Mouse (Mus musculus): ENCODE results near the gene Cpa5.

Cpa5 gene

DNA sequence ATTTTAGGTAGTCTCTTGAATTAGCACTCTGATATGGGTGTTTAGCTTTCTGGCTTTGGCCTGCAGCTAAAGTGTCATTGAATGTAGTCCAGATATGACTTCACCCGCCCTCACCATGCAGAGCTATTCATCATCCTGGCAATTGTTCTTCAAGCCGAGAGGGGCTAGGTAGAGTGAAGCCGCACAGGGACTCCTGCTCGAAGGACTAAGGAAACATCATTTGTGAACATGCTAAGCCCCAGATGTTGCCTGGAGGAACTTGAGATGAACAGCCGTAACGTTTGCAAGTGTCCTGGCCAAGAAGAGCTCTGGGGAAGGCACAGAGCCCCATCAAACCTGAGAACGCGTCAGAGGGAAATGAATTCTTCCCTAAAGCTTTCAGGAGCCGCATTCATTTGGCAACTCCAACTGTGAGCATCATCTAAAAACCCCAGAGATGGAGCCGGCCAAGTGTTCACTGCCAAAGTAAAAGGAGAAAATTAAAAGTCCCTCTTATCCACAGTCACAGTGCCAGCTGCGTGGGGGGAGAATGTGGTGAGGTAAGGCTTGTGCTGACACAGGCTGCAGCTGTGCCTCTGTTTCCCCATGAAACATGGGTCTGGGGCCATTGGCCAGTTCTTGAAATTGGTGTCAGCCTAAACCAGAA lies 39.0 kb downstream of the Cpa5 start:
- DNase-seq, result no peak

DNA sequence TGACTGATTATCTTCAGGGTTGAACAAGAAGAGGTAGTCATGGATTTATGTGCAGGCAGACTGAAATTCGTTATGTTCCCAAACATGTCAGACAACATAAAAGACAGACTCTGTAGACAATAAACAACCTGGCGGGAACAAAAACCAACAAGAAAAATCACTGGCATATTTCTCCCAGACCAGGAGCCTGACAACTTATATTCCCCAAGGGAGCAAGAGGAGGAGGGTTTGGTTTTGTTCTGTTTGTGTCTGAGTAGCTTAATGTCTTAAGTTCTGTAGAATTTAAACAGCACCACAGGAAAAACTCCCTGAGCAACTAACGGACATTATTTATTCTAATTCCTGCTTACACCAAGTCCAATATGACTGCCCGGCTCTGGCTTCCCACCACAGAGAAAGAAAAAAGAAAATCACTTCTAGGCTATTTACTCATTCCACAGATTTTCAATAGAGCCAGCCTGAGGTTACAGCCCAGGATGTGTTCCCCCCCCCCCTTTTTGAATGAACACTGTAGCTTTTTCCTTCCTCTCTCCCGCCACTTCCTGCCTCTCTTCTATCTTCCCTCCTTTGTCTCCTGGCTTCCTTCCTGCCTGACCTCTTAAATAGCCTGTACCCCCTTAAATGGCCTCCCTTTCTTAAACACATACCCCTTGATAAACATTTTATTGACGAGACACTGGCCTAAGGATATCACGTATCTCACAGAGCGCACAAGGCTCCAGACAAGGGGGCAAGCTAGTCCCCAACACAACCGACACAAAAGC lies 41.8 kb downstream of the Cpa5 start:
- no peak for DNase-seq

DNA sequence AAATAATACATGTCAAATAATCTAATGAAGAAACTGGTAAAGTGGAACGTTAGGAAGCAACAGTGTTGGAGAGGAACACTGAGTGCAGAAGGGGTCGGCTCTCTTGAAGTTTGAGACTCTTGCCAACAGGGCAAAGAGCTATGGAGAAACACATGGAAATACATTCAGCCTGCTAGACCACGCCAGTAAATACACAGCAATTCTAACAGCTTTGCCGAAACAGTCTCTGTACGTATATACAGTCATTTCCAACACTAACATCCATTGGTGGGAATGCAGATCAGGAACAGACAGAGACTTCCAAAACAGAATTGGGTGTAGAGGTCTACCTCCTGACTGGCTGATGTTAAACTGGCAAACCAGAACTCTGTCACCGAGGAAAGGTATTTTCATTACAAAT lies 42.7 kb downstream of the Cpa5 start:
- DNase-seq, result no peak

DNA sequence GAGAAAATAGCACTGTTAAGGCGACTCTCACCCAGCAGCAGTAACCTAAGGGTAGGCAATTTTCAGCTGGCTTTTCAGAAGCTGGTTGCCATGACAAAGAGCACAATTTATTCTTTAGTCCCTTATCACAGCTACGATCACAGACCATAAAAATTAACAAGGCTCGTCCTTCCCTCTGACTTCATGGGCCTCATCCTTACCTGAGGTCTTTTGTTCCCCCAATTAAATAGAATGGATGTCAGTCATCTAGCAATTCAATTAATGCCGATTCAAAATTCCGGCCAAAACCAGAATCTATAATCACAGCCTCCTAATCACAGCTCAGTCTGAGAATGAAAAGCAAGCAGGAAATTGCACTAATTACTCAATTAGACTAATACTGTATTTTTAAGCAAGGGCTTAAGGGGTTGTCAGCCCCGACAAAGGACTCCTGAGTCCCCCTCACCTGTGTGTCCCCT lies 43.6 kb downstream of the Cpa5 start:
- DNase-seq, result no peak

DNA sequence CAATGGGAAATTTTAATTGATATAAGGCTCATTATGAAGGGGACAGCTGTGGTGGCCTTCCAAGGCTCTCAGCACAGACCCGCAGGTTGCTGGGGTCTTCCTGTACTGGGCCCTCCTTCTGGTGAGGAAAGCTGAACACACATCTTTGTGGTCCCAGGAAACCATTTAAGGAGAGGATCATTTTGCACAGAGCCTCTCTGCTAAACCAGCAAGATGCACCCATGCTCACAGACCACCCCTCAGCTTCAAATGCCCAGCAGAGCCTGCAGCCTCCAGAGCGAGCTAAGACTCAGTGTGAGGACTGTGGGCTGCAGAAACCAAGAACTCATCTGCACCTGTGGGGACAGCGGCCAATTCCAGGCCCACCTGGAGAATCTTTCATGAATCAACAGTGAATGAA lies 44.1 kb downstream of the Cpa5 start:
- no peak for DNase-seq

DNA sequence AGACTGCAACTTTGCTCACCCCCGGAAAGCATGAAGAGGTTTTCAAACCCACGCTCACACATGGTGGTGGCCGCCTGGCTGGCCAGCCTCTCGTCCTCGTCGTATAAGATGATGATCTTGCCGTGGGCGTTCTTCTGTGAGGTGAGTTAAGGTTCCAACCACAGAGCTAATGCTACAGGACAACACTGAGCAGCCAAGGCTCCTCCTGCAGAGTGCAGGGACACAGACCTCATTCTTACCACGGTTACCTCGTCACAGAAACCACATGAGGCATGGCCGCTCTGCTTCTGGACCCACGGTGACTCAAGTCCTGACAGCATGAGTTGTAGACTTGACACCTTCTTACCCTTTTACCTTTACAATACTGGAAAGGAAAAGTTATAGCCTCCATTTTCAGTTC lies 46.5 kb downstream of the Cpa5 start:
- DNase-seq, result no peak

DNA sequence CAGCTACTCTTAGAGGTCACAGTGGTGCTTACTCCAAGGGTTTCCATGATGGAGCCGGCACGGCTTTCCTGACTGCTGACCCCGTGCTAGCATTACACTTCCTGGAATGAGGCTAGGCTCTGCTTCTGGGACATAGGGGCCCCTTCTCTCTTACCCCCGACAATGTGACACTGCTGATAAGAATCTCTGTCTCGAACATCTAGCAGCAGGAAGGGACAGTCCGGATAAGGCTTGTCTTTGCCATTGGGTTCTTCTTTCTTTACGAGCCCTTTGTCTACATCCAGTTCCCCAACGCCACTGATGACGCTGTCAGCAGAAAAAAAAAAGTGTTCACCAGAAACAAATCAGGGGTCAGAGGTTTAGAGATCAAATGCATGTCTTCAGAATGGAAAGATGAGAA lies 47.8 kb downstream of the Cpa5 start:
- no peak for DNase-seq

DNA sequence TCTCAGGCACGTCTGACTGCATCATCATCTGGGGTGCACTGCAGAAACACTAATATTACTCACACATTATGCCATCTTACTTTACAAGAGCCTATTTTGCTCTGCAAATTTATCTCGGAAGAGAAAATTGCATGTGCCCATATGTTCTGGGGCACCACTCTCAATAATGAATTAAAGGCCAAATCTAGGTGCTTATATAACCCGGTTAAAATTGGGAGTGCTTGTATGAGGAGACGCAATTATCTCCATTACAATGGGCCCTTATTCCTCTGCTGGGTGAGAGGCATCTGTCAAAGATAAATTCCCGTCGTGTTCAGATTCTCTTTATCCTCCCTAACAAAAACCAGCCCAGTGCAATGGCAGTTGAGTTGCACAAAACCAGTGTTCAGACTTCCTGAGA lies 54.0 kb downstream of the Cpa5 start:
- no peak for DNase-seq

DNA sequence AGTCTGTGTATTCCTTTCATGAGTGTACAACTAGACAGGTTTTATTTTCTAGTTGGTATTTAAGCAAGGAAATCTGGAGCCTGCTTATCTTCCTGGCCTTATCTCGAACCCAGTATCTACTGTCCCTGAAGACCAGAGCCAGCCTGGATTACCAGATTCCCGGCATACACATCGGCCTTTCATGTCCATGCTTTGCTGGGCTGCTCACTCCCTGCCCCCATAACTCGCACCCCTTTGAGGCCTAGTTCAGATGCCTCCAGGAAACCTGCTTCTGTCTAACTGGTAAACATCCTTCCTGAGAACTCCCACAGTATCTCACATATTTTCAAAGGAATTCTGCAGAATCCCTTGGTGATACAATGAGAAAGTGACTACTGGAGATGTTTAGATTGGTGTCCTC lies 54.5 kb downstream of the Cpa5 start:
- DNase-seq, result no peak

DNA sequence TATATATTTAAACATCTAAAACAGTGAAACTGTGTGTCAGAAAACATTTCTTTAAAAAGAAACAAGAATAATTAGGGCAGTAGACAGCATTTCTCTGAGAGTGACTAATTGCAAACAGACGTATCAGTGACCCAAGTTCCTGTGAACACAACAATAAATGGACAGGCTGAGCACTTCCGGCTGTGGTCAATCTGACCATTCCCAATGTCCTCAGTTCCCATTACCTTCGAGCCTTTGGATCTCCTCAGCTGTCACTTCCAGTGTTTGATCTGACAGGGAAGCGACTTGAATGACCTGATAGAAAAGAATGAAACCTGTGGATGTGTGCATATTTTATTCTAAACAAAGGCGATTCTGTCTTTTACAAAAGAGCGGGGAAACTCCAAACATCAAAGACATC lies 55.2 kb downstream of the Cpa5 start:
- no peak for DNase-seq

DNA sequence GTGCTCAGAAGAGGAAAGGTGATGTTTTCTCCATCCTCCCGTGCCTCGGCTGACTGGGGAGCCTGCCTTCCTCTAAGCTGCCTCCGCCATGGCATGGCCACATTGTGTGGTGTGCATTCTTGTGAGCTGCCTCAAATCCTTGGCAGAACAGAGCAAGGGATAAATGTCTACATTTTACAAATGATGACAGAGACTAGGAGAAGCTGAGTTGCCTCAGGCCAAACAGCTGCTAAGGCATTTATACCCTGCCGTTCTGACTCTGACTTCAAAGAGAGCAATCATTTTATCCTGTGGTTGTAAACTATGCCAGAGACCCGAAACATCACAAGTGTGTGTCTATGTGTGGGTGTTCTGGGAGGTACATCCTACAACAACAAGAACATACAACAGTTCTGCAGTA lies 56.8 kb downstream of the Cpa5 start:
- no peak for DNase-seq

DNA sequence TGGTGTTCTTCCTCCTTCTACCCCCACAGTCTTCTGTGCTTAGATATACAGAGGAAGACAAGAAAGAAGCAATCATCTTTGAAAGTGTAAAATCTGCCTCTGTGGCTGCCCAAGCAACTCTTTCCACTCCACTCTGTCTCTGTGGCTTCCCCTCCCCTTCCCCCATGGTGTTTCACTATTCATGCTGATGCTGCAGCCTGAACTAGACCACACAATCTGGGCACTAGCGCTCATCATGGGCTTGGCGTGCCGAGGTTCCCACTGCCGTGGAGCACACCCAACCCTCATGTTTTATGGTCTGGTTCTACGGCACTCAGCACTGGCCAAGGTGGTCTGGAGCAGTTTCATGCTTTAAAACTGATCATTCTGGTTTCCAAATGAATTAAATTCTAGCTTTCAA lies 60.9 kb downstream of the Cpa5 start:
- DNase-seq, result peak; percentile 21

DNA sequence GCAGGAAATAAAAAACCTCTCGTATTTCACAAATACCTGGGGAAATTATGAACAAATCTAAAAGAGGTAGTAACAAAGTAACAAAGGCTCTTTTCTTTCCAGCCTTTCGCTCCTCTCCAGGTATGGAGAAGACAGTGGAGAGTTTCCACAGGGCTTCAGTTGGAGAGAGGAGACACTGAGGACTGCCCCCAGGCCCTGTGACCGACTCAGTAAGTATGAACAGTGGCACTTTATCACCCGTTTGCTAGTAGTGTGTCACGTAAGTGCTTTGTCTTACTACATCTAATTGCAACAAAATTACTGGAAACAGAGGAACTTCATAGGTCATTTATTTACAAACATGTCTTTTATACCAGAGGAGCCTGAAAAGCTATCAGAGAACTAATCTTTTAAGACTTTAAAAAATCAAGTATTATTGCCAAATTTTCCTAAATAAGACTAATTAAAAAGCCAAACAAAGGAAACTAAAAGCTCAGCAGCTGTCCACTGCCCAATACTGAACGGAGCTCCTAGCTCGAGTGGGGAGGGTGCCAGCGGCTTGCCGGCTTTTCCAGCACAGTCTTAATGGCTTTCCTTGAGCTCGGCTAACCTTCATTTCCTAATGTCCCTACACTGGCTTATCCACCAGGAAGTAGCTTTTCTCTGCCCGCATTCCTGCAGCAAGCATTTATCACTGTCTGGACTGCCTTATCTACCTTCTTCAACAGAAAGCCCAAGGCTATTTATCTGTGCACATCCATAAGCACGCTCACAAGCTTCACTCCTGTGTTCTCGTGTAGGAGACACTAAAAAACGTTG lies 63.2 kb downstream of the Cpa5 start:
- no peak for DNase-seq

DNA sequence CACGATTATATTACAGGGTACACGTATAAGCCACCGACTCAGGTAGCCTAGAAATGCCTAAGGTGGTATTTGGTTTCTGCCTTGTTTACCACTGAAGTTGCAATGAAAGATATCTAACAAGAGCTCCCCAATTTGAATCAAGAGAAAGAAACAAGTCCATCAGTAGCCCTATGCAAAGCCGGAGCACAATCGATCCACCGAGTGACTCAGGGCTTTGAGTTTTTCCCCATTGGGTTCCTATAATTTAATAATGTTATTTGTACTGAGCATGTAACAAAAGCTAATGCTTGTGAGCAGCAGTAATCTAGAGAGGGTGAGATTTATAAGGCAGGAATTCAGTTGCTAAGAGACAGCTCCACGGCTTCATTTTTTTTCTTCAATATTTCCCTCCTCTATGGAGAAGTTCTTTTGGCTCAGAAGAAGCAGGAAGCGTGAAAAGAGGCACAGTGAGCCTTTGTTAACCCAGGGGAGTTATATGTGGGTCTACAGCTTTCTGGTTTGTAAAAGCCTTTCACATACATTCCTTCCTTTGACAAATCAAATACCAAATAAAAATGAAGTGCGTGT lies 64.0 kb downstream of the Cpa5 start:
- DNase-seq, result no peak

DNA sequence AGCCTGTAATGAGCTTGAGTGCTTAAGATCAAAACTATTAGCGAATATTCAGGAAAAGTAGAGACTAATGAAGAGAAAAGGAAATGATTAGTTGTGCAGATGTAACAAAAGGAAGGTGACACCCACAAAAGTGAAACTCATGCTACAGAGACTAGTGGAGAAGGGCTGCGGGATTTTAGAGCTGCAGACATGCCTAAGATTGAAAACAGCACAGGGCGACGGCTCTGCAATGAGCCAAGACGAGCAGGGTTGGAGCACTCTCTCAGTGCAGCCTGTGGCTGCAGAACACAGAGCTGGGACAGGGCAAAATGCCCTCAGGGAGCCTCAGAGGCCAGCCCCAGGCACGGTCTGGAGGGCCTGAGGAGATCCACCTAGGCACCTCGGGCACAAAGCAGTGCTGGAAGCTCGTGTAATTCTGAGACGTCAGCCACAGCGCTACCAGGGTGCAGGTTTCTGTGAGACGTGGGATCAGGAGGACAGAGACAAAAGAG lies 64.5 kb downstream of the Cpa5 start:
- DNase-seq, result no peak

DNA sequence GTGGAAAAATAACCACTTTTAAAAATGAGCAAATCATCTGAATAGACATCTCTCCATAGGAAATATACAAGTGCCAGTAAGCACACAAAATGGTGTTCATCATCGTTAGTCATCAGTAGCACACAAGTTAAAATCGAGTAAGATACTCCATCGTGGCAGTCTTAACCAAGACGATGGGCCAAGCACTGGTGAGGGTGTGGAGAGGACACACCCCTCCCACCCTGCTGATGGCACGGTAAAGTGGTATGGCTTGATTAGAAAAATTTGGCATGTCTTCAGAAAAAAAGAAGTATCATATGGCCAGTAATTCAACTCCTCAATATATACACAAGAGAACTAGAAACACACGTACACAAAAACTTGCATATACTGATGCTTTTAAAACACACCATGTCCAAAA lies 65.7 kb downstream of the Cpa5 start:
- DNase-seq, result no peak

DNA sequence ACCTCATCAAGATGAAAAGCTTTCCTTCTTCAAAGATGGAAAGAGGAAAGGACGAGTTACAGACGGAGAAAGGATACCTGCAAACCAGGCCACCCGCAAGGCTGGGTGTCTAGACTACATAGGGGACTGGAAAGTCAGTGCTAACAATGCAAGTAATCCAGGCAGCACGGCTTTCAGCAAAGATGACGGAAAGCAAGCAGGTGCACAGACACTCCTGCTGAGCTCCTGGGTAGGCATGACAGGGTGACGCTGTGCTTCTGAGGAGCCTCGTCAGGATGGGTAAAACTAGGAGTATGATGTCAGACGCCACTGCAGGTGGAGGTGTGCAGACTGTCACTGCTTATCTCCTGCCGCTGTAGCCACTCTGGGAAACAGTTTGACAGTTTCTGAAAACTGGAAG lies 66.8 kb downstream of the Cpa5 start:
- no peak for DNase-seq

DNA sequence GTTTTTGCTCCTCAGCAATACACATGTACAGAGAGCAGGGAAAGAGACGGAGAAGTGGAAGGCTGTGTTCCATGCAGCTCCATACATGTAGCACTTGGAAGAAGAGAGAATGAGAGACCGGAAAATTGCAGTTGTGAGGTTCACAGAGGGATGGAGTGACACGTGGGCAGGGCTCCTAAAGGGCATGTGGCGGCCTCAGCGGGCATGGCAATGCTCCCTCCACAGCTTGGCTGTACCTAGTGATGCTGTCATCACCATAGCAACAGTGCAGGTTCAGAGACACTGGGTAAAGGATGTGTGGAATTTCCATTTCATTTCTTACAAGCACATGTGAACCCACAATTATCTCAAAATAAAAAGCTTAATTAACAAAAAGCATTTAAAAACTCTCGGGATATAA lies 67.7 kb downstream of the Cpa5 start:
- DNase-seq, result no peak

DNA sequence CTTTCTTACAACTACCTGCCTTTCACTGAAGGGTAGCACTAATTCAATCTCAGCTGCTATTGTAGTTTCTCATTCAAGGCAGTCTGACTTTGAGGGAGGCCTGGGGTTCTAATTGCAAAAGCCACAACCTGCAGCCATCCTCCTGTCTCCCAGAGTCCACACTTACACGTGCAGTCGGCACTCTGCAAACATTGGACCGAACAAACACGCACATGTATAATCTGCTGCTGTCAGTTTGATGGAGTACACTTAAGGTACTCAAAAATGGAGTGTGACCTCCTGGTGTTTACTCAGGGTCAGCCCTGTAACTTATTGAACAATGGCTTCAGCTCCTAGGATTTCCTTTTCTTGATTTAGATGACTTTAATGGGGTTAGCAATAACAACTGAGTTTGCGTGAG lies 68.8 kb downstream of the Cpa5 start:
- DNase-seq, result no peak

DNA sequence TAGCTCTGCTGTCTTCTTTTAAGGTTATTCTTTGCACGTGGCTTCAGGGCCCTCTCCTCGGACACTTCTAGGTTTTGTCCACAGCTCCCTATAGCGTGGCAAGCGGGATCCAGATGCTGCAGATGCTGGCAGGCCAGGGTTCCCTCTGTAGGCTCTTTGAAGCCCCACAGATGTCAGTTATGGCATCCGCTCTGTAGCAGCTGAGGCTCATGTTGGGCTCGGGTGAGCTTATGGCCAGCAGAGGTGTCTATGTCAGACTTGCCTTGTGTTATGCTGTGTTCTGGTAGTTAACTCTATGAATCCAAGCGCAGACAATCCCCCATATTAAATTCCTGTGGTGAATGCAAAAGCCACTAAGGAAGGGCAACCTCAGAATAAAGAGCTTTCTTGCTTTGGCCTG lies 69.6 kb downstream of the Cpa5 start:
- no peak for DNase-seq
